Mouse (Mus musculus): ENCODE results near the gene Dhx9.
"Not testable (repeated sequence)": the region's sequence is repeated elsewhere in the genome, so short reads cannot be mapped to it uniquely, and the experiment has no call there.

Gene Dhx9

DNA sequence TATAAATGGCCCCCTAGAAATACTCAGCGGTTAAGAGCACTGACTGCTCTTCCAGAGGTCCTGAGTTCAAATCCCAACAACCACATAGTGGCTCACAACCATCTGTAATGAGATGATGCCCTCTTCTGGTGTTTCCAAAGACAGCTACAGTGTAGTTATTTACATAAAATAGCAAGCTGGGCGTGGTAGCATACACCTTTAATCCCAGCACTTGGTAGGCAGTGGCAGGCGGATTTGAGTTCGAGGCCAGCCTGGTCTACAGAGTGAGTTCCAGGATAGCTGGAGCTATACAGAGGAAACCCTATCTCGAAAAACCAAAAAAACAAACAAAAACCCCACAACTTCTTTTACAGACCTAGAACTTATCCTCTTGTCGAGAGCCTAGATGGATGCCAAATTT is 1.3 kb downstream of the Dhx9 start:
- in situ Hi-C loops (cut with MboI): not testable (repeated sequence)

DNA sequence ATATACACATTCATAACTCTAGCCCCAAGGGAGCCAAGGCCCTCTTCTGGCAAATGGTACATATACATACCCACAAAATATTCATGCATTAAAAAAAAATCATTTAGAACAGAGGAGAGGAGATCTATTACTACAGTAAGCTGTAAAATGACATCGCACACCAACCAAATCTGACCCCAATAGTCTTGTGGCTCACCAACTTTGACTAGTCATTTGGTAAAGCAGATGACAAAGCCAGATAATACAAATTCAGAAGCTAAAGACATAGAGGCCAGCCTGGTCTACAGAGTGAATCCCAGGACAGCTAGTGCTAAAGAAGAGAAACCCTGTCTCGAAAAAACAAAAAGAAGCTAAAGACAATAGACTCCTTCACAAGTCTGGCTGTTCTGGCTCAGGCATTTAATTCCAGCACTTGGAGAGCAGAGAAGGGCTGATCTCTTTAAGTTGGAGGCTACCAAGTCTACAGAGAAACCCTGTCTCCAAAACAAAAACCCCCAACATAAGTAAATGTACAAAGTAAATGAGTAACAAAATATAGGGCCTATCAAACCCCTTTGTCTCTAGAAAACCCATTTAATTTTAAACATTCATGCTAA is 2.2 kb downstream of the Dhx9 start:
- in situ Hi-C loops (cut with MboI): no loop called here

DNA sequence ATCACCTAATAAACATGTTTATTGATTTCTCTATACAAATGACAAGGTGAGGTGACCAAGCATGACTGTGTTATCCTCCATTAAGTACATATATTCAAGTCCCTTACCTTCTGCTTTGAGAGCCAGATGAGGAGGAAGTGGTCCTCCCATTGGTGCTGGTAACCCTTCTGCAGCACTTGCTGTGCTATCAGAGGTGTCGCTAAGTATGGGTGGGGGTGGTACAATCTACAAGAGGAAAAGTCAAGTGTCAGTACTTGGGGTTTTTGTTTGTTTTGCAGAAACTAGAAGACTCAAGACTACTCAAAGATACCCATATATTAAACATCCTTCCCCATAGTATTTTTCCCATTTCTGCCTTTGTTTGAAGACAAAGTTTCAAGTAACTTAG is 6.4 kb downstream of the Dhx9 start:
- in situ Hi-C loops (cut with MboI): no loop called here

DNA sequence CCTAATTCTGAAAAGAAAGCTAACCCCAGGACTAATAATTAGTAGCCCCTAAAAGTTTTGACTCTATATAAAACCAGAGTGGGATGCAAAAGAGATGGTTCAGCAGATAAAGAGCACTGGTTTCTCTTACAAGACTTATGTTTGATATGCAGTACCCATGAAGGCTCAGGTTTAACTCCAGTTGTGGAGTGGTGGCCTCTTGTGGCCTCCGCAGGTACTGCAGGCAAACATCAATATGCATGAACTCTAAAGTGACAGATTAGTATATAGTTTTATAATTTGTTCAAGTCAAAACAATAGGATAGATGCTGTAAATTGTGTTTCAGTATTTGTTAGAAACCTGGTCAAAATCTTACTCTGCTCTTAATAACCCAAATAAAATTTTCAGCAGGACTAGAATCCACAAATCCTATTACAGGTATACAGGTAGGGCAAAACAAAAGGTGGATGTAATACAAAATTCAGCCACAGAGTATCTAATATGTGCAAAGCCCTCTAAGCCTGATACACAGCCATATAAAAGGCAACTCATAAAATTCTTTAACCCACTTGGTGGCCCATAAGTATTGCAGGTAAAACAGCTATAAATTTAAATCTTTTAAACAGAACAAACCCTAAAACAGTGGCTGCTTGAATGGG is 7.0 kb downstream of the Dhx9 start:
- in situ Hi-C loops (cut with MboI): no loop called here

DNA sequence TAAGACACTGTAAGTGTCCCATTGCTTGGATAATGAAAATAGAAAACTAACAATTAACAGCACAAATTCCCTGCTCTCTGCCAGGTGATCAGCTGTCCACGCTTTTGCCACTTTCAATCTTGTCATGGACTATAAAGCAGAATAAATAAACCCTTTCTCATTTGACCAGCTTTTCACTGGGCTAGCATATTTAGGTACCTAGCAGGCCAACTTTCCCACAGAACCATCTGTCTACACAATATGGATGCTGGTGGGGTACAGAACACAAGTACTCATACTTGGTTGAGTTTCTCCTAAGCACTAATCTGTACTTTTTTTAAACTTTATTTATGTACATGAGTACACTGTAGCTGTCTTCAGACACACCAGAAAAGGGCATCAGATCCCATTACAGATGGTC is 8.2 kb downstream of the Dhx9 start:
- in situ Hi-C loops (cut with MboI): no loop called here

DNA sequence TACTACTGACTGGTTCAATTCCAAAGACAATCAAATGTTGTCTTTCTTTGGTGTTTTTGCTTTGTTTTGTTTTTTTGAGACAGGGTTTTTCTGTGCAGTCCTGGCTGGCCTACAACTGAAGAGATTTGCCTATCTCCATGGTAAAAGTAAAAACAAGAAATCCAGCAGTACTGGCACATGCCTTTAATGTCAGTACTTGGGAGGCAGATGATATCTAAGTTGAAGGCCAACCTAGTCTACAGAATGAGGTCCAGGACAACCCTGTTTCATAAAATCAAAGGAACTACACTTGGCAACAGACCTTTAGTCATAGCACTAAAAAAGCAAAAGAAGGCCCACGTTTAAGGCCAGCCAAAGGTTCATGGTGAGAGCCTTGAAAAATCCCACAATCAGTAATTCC is 25.7 kb downstream of the Dhx9 start:
- in situ Hi-C loops (cut with MboI): no loop called here

DNA sequence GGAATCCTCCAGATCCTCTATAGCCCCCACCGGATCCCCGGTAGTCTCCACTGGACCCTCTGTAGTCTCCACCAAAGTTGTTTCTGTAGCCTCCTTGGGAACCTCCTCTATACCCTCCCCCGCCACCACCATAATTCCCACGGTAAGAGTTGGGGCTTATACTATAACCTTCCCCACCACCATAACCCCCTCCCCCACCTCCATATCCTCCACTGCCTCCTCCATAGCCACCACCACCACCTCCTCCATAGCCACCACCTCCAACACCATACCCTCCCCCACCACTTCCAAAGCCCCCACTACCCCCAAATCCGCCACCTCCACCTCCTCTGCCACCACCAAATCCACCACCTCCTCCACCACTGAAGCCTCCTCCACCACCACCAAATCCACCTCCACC is 31.3 kb downstream of the Dhx9 start:
- in situ Hi-C loops (cut with MboI): no loop called here

DNA sequence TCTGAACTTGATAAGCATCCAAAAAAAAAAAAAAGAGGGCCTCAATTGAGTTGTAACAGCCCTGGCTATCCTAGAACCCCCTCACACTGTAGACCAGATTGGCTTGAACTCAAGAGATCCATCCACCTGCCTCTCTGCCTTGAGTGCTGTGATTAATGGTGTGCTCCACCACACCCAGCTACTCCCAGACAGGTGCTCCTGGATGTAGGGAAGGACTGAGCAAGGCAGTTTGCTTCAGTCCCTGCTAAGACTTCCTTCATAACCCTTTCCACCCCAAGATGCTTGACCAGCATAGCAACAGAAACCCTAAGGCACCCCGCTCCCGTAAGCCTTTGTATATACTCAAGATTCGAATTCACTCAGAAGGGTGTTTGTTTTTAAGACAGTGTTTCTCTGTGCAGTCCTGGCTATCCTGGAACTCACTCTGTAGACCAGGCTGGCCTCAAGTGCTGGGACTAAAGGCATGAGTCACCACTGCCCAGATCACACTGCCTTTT is 34.3 kb downstream of the Dhx9 start:
- in situ Hi-C loops (cut with MboI): no loop called here

DNA sequence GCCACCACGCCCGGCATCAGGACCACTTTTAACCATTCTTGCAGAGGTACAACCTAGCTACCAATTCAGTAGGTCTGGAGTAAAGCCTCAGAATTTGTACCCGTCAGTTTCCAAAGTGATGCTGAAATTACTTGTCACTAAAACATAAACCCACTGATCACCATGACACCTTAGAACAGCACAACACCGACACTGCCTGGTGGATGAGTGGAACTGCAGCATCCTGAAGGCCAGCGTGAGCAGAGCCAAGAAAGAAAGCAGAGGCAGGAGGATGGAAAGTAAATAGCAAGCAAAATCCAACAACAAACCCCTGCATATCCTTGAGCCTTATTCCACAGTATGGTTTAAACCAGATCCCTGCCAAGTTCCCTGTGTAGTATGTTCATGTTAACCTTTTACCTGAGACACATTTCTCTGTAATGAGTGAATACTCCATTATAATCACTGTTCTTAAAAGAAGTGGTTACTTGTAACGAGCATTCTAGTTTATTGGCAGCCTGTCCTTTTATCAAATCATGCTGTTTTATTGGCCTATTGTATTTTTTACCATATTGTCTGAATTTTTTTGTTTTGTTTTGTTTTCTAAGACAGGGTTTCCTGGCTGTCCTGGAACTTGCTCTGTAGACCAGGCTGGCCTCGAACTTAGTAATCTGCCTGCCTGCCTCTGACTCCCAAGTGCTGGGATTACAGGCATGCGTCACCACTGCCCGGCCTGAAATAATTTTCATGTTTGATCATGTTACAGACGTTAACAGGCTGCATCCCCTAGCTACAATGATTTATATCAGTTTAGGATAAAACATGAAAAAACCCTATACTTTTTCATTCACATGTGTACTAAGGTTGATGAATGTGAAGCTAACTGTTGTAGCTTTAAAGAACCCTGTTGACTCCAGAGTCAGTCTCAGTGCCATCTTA is 36.0 kb downstream of the Dhx9 start:
- in situ Hi-C loops (cut with MboI): no loop called here

DNA sequence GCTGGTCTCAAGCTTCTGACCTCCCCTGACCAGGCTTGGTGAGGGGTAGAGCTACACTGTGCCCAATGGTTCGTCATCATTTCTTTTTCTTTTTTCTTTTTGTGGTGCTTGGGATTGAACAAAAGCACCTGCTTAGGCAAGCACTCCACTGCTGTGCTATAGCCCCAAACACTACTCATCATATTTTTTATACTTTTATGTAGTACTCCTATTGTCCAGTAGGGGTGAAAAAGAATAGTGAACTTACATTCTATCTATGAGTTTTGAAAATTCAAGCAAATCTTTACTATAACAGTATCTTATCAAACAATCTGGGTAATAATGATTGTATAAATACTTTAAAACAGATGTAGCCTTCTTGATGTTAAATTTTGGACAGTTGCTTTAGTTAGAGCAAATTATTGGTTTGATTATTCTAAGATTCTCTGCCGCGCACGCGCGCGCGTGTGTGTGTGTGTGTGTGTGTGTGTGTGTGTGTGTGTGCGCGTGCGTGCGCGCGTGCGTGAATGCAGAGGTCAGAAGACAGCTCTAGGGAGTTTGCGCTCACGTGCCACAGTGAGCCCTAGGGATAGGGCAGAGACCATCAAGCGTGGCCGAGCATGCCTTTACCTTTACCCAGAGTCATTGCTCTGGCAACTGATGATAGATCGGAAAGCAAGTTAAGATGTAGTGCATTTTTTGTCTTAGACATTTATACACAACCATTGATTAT is 41.2 kb downstream of the Dhx9 start:
- in situ Hi-C loops (cut with MboI): no loop called here

DNA sequence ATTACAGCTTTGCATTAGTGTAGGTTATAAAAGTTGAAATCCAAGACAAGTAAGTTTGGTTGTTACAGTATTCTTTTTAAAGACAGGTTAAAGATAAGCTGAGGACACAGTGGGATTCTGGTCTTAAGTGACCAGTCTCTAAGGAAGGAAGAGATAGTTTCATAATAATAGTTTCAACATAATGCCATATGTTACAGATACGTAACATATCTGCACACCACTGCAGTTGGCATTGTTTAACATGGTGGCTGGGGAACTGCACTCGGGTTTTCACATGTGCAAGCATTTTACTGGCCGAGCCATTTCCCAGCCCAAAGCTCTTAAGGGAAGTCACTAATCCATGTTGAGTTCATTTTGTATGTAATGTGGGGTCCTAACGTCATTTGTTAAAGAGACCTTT is 43.8 kb downstream of the Dhx9 start:
- in situ Hi-C loops (cut with MboI): no loop called here

DNA sequence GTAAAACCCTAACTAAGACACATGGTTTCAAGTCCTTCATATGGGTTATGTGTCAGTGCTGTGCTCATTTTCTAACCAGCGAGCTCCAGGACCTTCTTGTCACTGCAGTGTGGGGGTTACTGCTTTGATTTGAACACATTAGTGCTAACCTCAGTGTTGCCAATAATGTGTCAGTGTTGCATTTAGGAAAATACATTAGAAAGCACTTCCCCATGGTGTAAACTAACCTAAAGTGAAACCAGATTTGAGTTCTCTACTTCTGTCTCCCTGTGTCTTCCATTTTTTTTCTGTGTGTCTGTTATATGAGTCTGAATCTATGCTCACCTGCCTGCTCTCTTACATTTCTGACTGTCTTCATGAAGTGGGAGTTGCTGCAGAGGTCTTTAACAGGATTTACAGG is 44.4 kb downstream of the Dhx9 start:
- in situ Hi-C loops (cut with MboI): no loop called here

DNA sequence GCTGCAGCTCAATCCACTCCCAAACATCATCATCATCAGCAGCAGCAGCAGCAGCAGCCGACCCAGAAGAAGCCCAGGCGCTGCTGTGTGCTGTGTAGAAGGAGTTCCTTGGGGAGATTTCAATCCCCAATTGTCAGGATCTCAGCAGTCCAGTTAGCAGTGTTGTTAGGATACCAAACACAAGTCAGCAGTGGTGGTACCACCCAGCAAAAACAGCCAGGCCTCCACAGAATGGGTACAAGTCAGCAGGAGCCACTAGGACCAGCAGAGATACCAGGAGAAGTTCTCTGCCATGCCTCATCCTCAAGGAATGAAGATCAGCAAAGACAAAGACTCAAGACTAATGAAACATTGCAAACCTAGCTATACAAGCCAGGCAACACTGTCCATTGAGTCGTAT is 45.8 kb downstream of the Dhx9 start:
- in situ Hi-C loops (cut with MboI): no loop called here

DNA sequence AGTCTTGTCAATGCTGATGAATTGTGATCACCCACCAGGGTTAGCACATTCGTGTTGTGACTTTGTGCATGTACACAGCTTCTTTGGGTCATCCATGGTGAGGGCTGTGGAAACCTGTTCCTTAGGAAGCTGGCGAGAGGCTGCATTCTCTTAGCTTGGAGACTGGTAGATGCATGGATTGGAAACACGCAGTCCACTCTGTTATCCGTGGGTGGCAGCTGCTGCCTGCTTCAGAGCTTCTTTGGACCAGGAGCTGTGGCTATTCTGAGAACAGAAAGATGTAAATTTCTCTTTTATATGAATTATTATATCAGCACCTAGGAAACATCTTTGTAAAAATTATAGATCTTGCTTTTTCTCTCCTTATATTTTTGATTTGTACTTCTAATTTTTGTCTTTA is 46.7 kb downstream of the Dhx9 start:
- in situ Hi-C loops (cut with MboI): no loop called here

DNA sequence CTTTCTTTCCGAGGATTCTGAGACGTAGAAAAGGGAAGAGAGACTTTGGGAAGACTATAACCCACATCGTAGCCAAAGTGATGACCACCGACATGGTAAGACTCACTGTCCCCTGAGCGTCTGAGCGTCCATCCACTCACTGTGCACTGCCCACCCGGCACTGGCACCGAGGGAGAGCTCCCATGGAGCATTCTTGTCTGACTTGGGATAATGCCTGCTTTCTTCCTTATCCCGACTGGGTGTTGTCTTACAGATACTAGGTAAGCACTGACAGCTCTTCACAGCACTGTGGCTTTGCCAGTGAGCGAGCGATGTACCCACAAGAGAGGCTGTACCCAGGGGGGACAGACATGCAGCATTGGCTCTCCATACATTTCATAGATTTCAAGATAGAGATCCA is 49.9 kb downstream of the Dhx9 start:
- in situ Hi-C loops (cut with MboI): no loop called here

DNA sequence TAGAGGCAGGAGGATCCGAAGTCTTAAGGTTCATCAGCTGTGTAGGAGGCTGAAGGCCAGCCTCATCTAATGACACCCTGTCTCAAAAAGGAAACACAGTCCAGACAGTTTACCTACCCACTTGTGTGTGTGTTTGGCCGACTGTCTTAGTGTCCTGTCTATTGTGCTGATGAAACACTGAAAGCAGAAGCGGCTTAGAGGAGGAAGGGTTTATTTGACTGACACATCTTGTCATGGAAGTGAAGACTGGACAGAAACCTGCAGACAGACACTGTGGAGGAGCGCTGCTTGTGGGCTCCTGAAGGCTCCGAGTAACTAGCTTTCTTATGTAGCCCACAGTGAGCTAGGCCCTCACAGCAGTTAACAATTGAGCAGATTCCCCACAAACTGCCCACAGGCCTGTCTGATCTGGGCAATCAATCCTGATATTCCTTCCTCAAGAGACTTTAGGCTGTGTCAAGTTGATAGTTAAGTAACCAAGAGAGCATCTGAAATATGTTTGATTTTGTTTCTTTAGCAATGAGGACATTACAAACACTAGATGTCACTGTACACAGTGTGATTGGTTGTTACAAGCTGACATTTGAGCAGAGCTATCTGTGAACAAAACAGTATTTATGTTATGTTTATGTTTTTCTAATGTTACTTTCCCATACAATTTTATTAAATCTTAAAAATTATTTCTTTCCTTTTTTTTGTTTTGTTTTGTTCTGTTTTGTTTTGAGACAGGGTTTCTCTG is 53.4 kb downstream of the Dhx9 start:
- in situ Hi-C loops (cut with MboI): no loop called here

DNA sequence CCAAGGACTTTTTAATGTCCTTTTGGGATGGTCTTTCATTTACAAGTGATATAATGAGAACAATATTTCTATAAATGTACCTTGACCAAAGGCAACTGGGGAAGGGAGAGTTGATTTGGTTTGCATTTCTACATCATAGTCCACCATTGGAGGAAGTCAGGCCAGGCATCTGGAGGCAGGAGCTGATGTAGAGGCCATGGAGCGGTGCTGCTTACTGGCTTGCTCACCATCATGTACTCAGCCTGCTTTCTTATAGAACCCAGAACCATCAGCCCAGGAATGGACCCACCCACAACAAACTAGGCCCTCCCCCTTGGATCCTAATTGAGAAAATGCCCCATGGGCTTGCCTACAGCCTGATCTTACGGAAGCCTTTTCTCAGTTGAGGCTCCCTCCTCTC is 55.1 kb downstream of the Dhx9 start:
- in situ Hi-C loops (cut with MboI): no loop called here

DNA sequence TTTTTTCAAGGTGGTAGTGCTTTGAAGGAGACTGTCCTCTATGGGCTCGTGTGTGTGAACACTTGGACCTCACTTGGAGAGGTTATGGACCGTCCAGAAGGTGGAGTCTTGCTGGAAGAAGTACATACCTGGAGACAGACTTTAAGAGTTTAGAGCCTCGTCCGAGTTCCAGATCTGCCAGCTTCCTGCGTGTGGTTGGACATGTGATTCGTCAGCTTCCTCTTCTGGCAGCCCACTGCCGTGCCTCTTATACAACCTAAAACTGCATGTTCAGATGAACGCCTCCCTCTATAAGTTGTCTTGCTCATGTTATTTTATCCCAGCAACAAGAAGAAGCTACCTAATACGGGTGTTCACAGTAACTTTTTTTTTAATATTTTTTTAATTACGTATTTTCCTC is 55.8 kb downstream of the Dhx9 start:
- in situ Hi-C loops (cut with MboI): no loop called here

DNA sequence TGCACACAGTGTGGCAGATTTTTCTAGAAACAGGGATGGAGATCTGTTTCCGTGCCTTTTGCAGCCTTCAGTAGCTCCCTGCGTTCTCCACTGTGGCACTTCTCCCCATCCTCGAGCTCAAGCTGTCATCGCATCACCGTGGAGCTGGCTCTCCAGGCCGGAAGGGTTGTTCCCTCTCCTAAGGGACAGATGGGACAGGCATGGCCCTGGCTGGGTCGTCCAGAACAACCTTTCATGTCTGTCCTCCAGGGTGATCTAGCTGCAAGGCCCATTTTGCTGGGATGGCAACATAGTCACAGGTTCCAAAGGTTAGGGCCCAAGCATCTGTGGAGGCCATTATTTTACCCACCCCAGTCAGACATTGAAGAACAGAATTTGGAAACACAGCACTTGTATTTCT is 56.3 kb downstream of the Dhx9 start:
- in situ Hi-C loops (cut with MboI): no loop called here

DNA sequence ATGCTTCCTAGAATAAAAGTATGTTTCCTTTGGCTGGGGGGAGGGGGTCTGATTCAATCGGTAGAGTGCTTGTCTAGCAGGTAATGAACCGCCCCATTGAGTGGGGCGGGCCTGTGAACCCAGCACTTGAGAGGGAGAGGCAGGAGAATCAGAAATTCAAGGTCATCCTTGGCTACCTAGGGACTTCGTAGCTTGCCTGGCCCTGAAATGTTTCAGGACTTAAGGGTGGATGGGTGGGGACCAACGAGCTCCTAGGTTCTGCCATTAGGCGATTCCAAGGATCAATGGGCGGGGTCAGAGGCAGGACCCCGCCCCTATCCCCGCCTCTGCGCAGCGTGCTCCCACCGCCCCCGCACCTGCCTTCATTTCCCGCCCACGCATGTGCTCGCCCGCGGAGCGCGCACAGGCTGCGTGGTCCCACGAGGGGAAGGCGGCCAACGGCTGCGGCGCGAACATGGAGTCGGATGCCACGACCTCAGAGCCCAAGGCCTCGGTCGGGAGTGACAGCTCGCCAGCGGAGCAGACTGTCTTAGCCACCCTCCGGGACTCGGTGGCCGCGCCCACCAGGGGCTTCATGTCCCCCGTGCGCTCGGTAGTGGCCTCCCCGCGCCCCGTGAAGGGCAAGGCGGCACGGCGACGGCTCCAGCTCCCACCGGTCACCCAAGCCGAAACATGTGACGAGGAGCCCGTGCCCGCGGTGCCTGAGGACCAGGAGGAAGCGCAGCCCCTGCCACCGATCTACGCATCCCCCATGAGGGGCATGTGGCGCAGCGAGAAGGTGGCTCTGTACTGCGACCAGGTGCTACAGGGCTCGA is 62.5 kb downstream of the Dhx9 start, which contains the start of gene Shcbp1l:
TSS of gene Shcbp1l (plus strand) at position 393 of the 815 bp plus-strand sequence.
- in situ Hi-C loops (cut with MboI): no loop called here

DNA sequence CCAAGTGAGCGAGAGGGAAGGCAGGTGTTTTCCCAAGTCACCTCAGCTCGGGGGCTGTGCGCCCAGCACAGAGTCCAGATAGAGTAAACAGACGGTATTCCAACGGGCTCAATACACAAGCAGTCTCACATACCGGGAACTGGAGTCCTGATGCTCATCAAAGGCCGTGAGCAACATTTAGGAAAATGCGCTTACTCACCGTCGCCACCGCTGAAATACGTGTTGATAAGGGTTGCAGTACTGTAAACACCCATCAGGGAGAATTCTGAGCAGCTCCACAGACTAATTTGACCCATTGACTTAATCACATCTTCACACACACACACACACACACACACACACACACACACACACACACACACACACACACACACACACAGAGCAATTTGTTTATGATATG is 63.2 kb downstream of the Dhx9 start:
- in situ Hi-C loops (cut with MboI): no loop called here

Measured in mature B cell (primary cell).